Mouse (Mus musculus): ENCODE data around the gene Fndc4.

GRCm38 (mm10) chr5:31301866-31302265, 6.0 kb upstream of the Fndc4 start:
- TF ChIP-seq CTCF (IDR thresholded peaks at IDR 0.05; ENCODE audit: extremely low read depth, insufficient read depth, insufficient read length, insufficient replicate concordance) (no peak), POLR2A (IDR thresholded peaks at IDR 0.05; ENCODE audit: low read depth, low read length) (no peak)

All from spleen, adult 2 months (tissue).